Mouse (Mus musculus) monocyte, adult 5-6 weeks (primary cell): ENCODE measurements around the gene Neu2. TPM values are rescaled to one million over a fixed set of nuclear protein-coding genes. Genes with fewer than 3 reads are reported as not detected.

ENCODE experiments used
- ATAC-seq: fragments of 153-309, 156-312 bp; replicated peaks from 2 replicates; pipeline ENCODE4 v1.8.0; 2017; ENCODE audit warnings: mild to moderate bottlenecking; ENCODE audit not compliant: low TSS enrichment, insufficient number of reproducible peaks, severe bottlenecking, poor library complexity, low FRiP score
- total RNA-seq: library from RNA; stranded (forward); fragments of 200-1000, 200-491, 200-594 nt; gene quantifications from 3 replicates; pipeline ENCODE4 v1.2.3, GENCODE M21; 2017

Gene Neu2
- total RNA-seq, 1 experiment from 2014 or later = not detected

- peak; percentile 84 for ATAC-seq
These were observed 127.6 kb downstream of the Neu2 start for GRCm38 (mm10) chr1:87637121-87637877.

DNA sequence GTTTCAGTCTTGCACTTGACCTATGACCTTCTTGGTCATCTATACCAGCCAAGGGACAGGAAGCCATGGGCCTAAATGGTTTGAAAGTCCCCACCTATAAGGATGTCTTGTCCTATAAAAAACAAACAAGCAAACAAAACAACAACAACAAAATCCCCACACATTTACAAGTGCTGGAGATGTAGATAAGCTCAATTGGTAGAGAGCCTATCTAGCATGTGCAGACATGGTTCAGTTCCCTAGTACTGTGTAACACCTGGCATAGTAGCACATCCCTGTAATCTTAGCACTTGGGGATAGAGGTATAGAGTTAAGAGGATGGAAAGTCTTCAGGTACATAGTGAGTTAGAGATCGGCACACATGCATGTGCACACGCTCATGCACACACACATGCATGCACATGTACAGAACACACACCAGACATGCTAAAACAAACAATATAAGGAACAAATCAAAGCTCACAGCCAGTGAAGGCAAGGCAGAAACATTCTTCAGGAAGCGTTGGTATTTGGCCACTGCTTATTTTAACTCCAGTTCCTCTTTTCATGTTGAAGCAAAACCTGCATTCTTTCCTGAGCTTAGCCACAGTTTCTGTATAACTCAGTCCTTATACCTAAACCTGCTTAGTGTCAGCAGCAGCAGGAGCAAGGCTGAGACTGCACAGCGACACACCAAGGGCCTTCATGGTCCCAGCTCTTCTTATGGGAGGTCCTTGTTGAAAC lies 128.3 kb downstream of the Neu2 start:
- ATAC-seq = peak; percentile 12; the same call in 1 of the 2 replicates

DNA sequence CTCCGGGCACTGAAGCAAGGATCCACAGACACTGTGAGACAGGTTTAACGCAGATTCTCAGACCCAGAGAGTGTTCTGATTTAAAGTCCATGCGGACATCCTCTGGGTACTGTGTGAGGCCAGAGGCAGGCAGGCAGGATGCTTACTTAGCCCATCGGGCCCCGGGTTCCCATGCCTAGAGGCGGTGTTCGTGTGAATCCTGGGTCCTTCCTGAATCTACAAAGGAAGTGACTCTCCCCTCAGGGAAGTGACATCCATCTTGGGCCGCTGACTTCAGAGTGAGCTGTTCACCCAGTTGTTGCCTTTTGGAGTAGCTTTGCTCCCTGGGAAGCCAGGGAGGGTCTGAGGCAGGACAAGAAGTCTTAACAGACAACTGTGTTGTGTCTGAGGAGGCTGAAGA lies 130.0 kb downstream of the Neu2 start:
- 0 out of 2 replicates have a peak, but pooled peaks have one; percentile 7 for ATAC-seq

- ATAC-seq = peak; percentile 32; the same call in 1 of the 2 replicates
These were observed 130.5 kb downstream of the Neu2 start for GRCm38 (mm10) chr1:87640165-87640661.

GRCm38 (mm10) chr1:87643016-87643415 lies 133.3 kb downstream of the Neu2 start:
- no peak for ATAC-seq

DNA sequence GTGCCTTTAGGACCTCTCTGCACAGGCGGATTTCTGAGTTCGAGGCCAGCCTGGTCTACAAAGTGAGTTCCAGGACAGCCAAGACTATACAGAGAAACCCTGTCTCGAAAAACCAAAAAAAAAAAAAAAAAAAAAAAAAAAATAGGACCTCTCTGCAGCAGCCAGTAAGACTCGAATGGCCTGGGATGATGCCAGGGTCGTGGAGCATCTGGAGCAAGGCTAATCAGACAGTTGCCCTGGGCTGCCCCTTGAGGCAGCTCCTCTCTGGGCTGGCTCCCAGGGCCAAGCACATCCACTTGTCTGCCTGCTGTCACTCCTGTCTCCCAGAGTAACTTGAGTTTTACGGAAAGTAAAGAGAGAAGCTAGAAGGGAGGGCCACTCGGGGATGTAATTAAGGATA lies 135.4 kb downstream of the Neu2 start:
- ATAC-seq = no peak

- no peak for ATAC-seq
These were observed 136.1 kb downstream of the Neu2 start for GRCm38 (mm10) chr1:87645748-87646147.

Other genes with a start within 250 kb of the Neu2 start
- gene Efhd1, start 245.5 kb upstream of the Neu2 start, total RNA-seq = not detected in 3 replicates
- 61.3 to 144 TPM (median 71.3 TPM) in 3 replicates for gene Gigyf2, start 182.9 kb upstream of the Neu2 start, total RNA-seq
- gene Kcnj13, start 115.2 kb upstream of the Neu2 start, total RNA-seq = not detected in 3 replicates
- not detected in 3 replicates for gene Snorc, start 39.6 kb upstream of the Neu2 start, total RNA-seq
- not detected in 3 replicates for gene Ngef, start 64.0 kb downstream of the Neu2 start, total RNA-seq
- 146 to 215 TPM (median 169 TPM) in 3 replicates for gene Inpp5d, start 110.4 kb downstream of the Neu2 start, total RNA-seq
- 81.4 to 101 TPM (median 99.5 TPM) in 3 replicates for gene Atg16l1, start 246.0 kb downstream of the Neu2 start, total RNA-seq